Mouse (Mus musculus) urinary bladder, postnatal 36 days (tissue): ENCODE measurements around the gene Nkrf.

Experiments used
- DNase-seq, 2 experiments: peaks; one replicate each; pipeline ENCODE4 v3.0.0; 2022; ENCODE audit warnings: low spot score in 2 of 2, mixed read lengths in 1 of 2

Gene Nkrf

GRCm38 (mm10) chrX:36863766-36864608 is 38.7 kb downstream of the Nkrf start:
- DNase-seq: peak; percentile 66 to 82

- no peak for DNase-seq
These were observed 50.1 kb downstream of the Nkrf start for GRCm38 (mm10) chrX:36852631-36853030.

- DNase-seq: no peak
These were observed 55.5 kb downstream of the Nkrf start for GRCm38 (mm10) chrX:36847152-36847551.

GRCm38 (mm10) chrX:36843346-36843990 is 59.2 kb downstream of the Nkrf start:
- DNase-seq: no peak

GRCm38 (mm10) chrX:36841698-36842097 is 61.0 kb downstream of the Nkrf start:
- DNase-seq: no peak

GRCm38 (mm10) chrX:36839391-36839790 is 63.3 kb downstream of the Nkrf start:
- no peak for DNase-seq
